Mouse (Mus musculus): Measurements from ENCODE around the gene Ism2. TPM values are rescaled to one million over a fixed set of nuclear protein-coding genes. Genes with fewer than 3 reads are reported as not detected.
"Not testable (repeated sequence)": the region's sequence is repeated elsewhere in the genome, so short reads cannot be mapped to it uniquely, and the experiment has no call there.

Ism2 gene
- polyA plus RNA-seq, 1 experiment from 2014 or later = 1.1 TPM

DNA sequence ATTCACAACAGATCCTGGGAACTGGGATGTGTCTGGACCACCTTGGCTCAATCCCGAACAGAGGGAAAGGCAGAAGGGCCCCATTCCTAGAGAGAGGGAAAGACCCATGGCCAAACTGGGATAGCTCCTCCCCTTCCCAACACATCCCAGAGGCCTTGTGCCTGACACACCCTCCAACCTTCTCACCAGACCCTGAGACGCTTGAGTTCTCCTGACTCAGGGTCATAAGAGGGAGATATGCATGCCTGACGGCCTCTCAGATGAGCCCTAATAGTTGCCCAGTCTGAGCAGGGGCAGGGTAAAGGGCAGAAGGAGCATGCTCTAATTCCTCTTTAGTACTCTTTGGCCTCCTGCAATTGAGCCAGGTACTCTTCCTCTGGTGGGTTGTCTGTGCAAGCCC lies 20.2 kb downstream of the Ism2 start:
- Histone ChIP-seq H3K4me3 (ENCODE audit: low read depth, low read length) (no peak overlapping the region), H3K27ac (ENCODE audit: low read depth) (no peak overlapping the region), H3K9me3 (ENCODE audit: low read depth, low read length) (no peaks in the 10 kb centered on the region), H3K9ac (no peak overlapping the region), H3K36me3 (ENCODE audit: insufficient read depth) (peaks cover 25% of the 10 kb centered on the region), H3K4me2 (no peak overlapping the region), H3K27me3 (ENCODE audit: insufficient read depth, low read length) (no peaks in the 10 kb centered on the region), H3K4me1 (ENCODE audit: insufficient read depth) (0 out of 2 replicates have a peak, but pooled peaks cover 3% of the 10 kb centered on the region)
- ATAC-seq (ENCODE audit: insufficient read depth) (0 out of 2 replicates have a peak, but pooled peaks have one; percentile 12), DNase-seq (no peak)
- TF ChIP-seq CTCF (IDR thresholded peaks at IDR 0.05; ENCODE audit: low read depth) = no peak
- 44% methylated on average over 3 of the region's 3 CpGs for WGBS

DNA sequence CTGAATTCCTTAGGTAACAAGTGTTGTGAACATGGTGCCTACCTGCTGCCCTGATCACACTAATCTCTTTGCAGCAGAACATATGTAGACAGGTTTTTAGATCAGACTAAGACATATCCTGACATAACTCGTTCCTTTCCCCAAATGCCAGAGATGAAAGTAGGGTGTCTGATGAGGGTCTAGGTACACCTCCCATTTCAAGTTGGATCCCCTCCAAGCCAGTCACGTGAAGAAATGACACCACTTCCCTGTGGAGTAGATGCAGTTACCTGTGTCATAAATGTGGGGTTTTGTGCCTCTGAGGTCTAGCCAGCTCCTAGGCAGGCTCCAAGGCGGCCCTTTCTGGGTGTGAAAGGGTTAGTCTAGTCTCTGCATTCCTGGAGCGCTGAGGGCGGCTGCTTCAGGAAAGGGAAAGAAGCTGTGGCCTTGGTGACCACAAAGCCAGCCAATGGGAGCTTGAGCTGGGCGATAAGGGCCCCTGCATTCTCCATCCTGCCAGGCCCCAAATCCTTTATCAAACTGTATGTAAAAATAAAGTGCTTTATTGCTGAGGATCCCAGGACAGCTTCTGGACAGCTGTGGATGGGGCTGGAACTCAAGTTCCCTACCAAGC lies 21.3 kb downstream of the Ism2 start:
- DNase-seq = peak; percentile 73
- no peaks in the 10 kb centered on the region for H3K9me3 ChIP-seq (ENCODE audit: low read depth, low read length)
- 0 out of 2 replicates have a peak, but pooled peaks cover 3% of the 10 kb centered on the region for H3K4me1 ChIP-seq (ENCODE audit: insufficient read depth)
- WGBS = 14% methylated on average over 6 of the region's 6 CpGs
- no peak overlapping the region for H3K9ac ChIP-seq
- peak; percentile 82 for ATAC-seq (ENCODE audit: insufficient read depth)
- no peak overlapping the region for H3K4me3 ChIP-seq (ENCODE audit: low read depth, low read length)
- H3K27me3 ChIP-seq (ENCODE audit: insufficient read depth, low read length) = no peaks in the 10 kb centered on the region
- no peak overlapping the region for H3K27ac ChIP-seq (ENCODE audit: low read depth)
- H3K4me2 ChIP-seq = 0 out of 2 replicates have a peak overlapping the region, but pooled peaks have one; percentile 16
- TF ChIP-seq CTCF (IDR thresholded peaks at IDR 0.05; ENCODE audit: low read depth) = no peak
- H3K36me3 ChIP-seq (ENCODE audit: insufficient read depth) = peaks cover 37% of the 10 kb centered on the region

DNA sequence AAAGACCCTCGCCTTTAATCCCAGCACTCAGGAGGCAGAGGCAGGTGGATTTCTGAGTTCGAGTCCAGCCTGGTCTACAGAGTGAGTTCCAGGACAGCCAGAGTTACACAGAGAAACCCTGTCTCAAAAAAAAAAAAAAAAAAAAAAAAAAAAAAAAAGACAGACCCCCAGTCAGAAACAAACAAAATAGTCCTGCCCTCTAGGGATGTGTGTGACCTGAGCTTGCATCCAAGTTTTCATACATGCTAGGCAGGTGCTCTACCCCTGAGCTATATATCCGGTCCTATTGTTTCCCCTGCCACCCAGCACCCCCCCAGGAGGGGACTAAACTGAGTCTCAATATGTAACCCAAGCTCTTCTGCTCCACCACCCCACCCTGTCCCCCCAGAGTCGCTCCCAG lies 22.3 kb downstream of the Ism2 start:
- not testable (repeated sequence) for ATAC-seq (ENCODE audit: insufficient read depth); H3K9me3 ChIP-seq (ENCODE audit: low read depth, low read length); H3K4me2 ChIP-seq; H3K4me1 ChIP-seq (ENCODE audit: insufficient read depth); H3K27me3 ChIP-seq (ENCODE audit: insufficient read depth, low read length); H3K4me3 ChIP-seq (ENCODE audit: low read depth, low read length); H3K9ac ChIP-seq; DNase-seq
- Histone ChIP-seq H3K27ac (ENCODE audit: low read depth) (0 out of 2 replicates have a peak overlapping the region, but pooled peaks have one; percentile 67), H3K36me3 (ENCODE audit: insufficient read depth) (peaks cover 46% of the 10 kb centered on the region)
- 74% methylated on average over 4 of the region's 4 CpGs for WGBS

DNA sequence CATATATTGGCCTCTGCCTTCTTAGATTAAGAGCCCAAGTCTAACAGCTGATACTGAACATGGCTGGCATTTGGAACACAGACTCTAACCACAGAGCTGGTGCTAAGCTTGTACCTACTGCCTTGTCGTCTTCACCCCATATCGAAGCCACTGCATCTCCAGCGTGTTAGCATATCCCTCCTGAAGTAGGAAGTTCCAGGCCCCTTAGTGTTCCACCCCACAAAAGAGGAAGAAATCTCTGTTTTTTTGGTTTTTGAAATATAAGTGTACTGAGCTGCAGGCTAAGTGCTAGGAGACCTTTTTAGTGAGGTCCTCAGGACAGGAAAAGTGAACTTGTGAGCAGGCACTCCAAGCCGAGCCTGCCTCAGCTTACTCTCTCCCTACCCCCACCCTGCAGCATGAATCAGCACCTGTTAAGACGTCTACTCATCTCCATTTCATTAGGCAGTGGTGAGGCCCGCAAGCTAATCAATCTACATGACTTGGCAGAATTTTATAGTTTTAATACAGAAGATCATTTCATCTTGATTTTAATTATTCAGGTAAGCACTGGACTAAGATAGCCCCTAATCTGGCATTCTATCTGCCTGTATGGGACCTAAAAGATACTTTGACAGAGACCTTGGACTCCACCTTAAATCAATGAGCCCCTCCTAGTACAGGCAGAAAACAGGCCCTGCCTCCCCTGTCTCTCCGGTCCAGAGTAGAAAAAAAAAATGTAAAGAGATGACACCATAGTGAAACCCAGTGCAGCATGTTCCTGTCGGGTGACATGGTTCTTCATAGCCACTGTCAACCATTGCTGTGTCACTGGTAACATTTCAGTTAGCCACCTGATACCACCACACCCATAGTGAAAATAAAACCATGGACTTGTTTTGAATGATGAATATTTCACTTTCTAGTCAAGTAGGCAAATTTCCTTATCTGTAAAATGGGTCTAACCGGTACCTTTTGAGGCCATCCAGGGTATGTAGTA lies 24.4 kb downstream of the Ism2 start:
- Histone ChIP-seq H3K4me1 (ENCODE audit: insufficient read depth) (0 out of 2 replicates have a peak, but pooled peaks cover 3% of the 10 kb centered on the region), H3K36me3 (ENCODE audit: insufficient read depth) (peaks cover 68% of the 10 kb centered on the region), H3K27me3 (ENCODE audit: insufficient read depth, low read length) (no peaks in the 10 kb centered on the region), H3K9ac (no peak overlapping the region), H3K9me3 (ENCODE audit: low read depth, low read length) (no peaks in the 10 kb centered on the region), H3K27ac (ENCODE audit: low read depth) (no peak overlapping the region), H3K4me3 (ENCODE audit: low read depth, low read length) (no peak overlapping the region), H3K4me2 (no peak overlapping the region)
- no peak for ATAC-seq (ENCODE audit: insufficient read depth)
- DNase-seq = no peak
- TF ChIP-seq CTCF (IDR thresholded peaks at IDR 0.05; ENCODE audit: low read depth) = no peak
- WGBS = 89% methylated on average over 9 of the region's 9 CpGs

DNA sequence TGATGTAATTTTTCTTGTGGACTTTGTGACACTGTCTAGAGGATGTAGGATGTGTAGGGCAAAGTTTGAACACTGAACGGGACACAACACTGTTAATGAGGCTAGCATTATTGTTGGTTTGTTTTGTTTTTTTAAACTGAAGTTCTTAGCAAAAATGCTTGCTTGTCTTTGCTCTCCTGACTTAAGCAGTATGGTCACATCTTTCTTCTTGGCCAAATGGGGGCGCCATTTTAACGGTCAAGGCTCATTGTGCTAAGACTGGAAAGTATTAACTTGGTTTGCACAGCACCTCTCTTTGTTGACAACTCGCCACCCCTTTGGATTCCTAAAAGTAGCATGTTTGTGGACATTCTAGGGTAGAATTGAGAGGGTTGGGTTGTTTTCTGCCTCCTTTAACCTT lies 31.8 kb downstream of the Ism2 start:
- Histone ChIP-seq H3K4me2 (peak overlapping the region; percentile 82), H3K36me3 (ENCODE audit: insufficient read depth) (peaks cover 45% of the 10 kb centered on the region), H3K9ac (peak overlapping the region; percentile 89), H3K4me1 (ENCODE audit: insufficient read depth) (0 out of 2 replicates have a peak, but pooled peaks cover 13% of the 10 kb centered on the region), H3K27me3 (ENCODE audit: insufficient read depth, low read length) (no peaks in the 10 kb centered on the region), H3K27ac (ENCODE audit: low read depth) (no peak overlapping the region), H3K4me3 (ENCODE audit: low read depth, low read length) (peak overlapping the region; percentile 84), H3K9me3 (ENCODE audit: low read depth, low read length) (no peaks in the 10 kb centered on the region)
- TF ChIP-seq CTCF (IDR thresholded peaks at IDR 0.05; ENCODE audit: low read depth) = peak; percentile 55
- 19% methylated on average over 4 of the region's 4 CpGs for WGBS
- DNase-seq = peak; percentile 69
- ATAC-seq (ENCODE audit: insufficient read depth) = no peak

DNA sequence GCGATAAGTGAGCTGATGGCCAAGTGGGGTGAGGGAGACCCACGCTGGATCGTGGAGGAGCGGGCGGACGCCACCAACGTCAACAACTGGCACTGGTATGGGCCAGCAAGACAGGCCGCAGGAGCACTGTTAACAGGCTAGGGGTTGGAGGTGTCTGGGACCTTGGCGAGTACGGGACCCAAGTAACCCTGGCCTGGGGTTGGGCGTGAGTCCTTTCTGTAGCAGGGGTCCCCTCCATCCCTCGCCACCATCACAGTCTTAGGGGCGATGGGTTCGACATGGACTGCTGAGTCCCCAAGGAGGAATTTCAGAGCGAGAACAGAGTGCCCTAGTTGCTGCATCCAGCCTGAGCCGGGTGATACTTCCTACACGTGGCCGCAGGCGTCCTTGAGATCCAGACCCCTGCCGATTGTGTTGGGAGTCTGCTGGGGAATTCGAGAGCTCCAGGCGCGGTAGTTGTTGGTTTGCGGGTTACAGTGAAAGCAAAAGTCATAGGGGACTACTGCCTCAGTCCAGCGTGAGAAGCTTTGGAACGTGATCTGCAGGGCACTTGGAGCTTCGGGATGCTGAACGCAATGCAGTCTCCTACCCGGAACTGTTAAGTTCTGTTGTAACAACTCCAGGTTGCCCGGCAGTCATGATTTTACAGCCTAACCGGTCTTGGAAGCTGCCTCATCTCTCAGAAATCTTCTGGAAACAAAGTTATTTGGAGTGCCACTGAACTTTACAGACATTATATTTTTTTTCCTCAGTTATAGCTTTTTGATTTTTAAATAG lies 32.5 kb downstream of the Ism2 start:
- Histone ChIP-seq H3K27me3 (ENCODE audit: insufficient read depth, low read length) (no peaks in the 10 kb centered on the region), H3K4me1 (ENCODE audit: insufficient read depth) (0 out of 2 replicates have a peak, but pooled peaks cover 13% of the 10 kb centered on the region), H3K4me2 (peak overlapping the region; percentile 82), H3K9me3 (ENCODE audit: low read depth, low read length) (no peaks in the 10 kb centered on the region), H3K4me3 (ENCODE audit: low read depth, low read length) (peak overlapping the region; percentile 84), H3K27ac (ENCODE audit: low read depth) (peak overlapping the region; percentile 89), H3K9ac (peak overlapping the region; percentile 89), H3K36me3 (ENCODE audit: insufficient read depth) (peaks cover 42% of the 10 kb centered on the region)
- no peak for TF ChIP-seq CTCF (IDR thresholded peaks at IDR 0.05; ENCODE audit: low read depth)
- peak; percentile 75 for ATAC-seq (ENCODE audit: insufficient read depth)
- DNase-seq = peak; percentile 43
- WGBS = under 1% methylated on average over 31 of the region's 31 CpGs

Data from lung, embryonic 14.5 days (tissue).